In the genomic region with DNA sequence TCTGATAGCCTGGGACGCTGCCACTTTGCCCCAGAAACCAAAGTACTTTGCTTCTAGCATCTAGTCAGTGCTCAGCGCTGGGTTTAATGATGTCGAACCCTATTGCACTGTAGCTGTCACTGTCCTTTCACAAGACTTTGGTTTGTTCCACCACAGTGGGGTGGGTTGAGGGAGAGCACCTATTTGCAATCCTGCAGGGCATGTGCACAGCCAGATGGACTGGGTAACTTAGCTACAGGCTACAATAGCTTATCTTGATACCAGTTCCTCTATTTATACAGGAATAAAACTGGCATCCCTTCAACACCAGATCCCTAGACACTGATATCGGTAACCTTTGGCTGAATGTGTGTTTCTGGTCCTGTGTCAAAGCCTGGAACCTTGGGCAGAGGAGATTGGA, we compare ENCODE assay signal across 15 mouse cellular contexts.
"Had no signal": no experiment of that assay in that cellular context is flagged by ENCODE, and none has a peak within 500 bp of the region (broad histone marks: within the 10 kb centered on the region; RNA-seq: fewer than 3 reads in every experiment).

No protein-coding gene starts in this region.

- DNase-seq: lung, adult 18-20 months; lung, embryonic 14.5 days; lung, postnatal 10 days; lung, postnatal 4 days; midbrain, embryonic 14.5 days; right cerebral cortex, postnatal 14 days; thymus, adult 2 months; thymus, postnatal 25 days; thymus, postnatal 4 days had no signal

- ATAC-seq: midbrain, embryonic 16.5 days had no signal

- H3K9me3 ChIP-seq: midbrain, embryonic 10.5 days; midbrain, embryonic 12.5 days; neural tube, embryonic 12.5 days; stomach, embryonic 15.5 days had no signal

- H3K9ac ChIP-seq: lung, embryonic 14.5 days; midbrain, embryonic 12.5 days; neural tube, embryonic 12.5 days; stomach, embryonic 15.5 days had no signal

- H3K4me2 ChIP-seq: lung, embryonic 14.5 days; midbrain, embryonic 12.5 days; neural tube, embryonic 12.5 days; stomach, embryonic 15.5 days had no signal

- H3K27me3 ChIP-seq: midbrain, embryonic 12.5 days; neural tube, embryonic 12.5 days; stomach, embryonic 15.5 days had no signal

- H3K36me3 ChIP-seq: midbrain, embryonic 10.5 days; midbrain, embryonic 12.5 days; neural tube, embryonic 12.5 days; stomach, embryonic 15.5 days had no signal

- H3K27ac ChIP-seq: midbrain, embryonic 10.5 days; midbrain, embryonic 12.5 days; neural tube, embryonic 12.5 days; stomach, embryonic 15.5 days; stomach, postnatal 0 days had no signal

- H3K4me1 ChIP-seq: midbrain, embryonic 10.5 days; midbrain, embryonic 12.5 days; neural tube, embryonic 12.5 days; stomach, embryonic 15.5 days had no signal

- H3K4me3 ChIP-seq: midbrain, embryonic 10.5 days; midbrain, embryonic 12.5 days; neural tube, embryonic 12.5 days; stomach, embryonic 15.5 days had no signal
